Mouse (Mus musculus): ENCODE results near the gene Tex47. TPM values are rescaled to one million over a fixed set of nuclear protein-coding genes. Genes with fewer than 3 reads are reported as not detected.

The Tex47 gene
- not detected for polyA plus RNA-seq (2012; fragmentation: generic; extraction: Trizol)
- long read RNA-seq, experiment 1 = 0 reads
- long read RNA-seq, experiment 2 = 0 reads

GRCm38 (mm10) chr5:7303819-7304218 lies at the start of gene Tex47:
Gene Tex47, plus strand, starts transcription at chr5:7304119.
- H3K4me3 ChIP-seq (ENCODE audit: insufficient read depth, poor library complexity, severe bottlenecking) = no peak within 1 kb of the TSS
- TF ChIP-seq USF1 (IDR thresholded peaks at IDR 0.05; ENCODE audit: low read depth) = no peak
- TF ChIP-seq MYOD1 (IDR thresholded peaks at IDR 0.05; ENCODE audit: control insufficient read depth, insufficient read length, low read depth) = no peak
- TF ChIP-seq MAX (IDR thresholded peaks at IDR 0.05) = no peak
- no peak for TF ChIP-seq CEBPB (IDR thresholded peaks at IDR 0.05; ENCODE audit: low read depth)
- TF ChIP-seq MYOG (IDR thresholded peaks at IDR 0.05; ENCODE audit: control insufficient read depth, extremely low read depth, insufficient read length) = no peak
- no peak for TF ChIP-seq FOSL1 (IDR thresholded peaks at IDR 0.05; ENCODE audit: insufficient read depth, low read length, poor library complexity, severe bottlenecking)
- no peak for TF ChIP-seq CTCF (IDR thresholded peaks at IDR 0.05; ENCODE audit: control insufficient read depth, insufficient read depth, insufficient read length)

DNA sequence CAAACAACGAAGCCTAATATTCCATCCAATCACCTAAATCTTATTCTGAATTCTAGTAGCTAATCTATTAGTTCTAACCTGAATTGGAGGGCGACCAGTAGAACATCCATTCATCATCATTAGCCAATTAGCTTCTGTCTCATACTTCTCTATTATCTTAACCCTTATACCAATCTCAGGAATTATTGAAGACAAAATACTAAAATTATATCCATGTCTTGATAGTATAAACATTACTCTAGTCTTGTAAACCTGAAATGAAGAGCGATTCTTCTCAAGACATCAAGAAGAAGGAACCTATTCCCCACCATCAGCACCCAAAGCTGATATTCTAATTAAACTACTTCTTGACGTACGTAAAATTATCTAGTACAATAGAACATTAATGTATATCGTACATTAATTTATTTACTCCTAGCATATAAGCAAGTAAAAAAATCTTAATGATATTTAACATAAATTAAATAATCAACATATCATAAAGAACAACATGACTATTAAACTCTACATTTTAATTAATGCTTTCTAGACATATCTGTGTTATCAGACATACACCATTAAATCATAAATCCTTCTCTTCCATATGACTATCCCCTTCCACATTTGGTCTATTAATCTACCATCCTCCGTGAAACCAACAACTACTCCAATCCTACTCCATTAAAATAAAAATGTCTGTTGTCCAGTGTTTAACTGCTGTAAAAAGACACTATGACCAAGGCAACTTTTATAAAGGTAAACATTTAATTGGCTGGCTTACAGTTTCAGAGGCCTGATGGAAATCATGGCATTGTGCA lies 27.1 kb upstream of the Tex47 start:
- Histone ChIP-seq H3K27me3 (ENCODE audit: control insufficient read depth, insufficient read depth, insufficient read length) (no peaks in the 10 kb centered on the region), H3K79me3 (ENCODE audit: low read depth) (no peaks in the 10 kb centered on the region), H3K4me3 (ENCODE audit: insufficient read depth, poor library complexity, severe bottlenecking) (no peak overlapping the region), H3ac (ENCODE audit: control insufficient read depth, insufficient read length, low read depth) (no peak overlapping the region), H3K36me3 (ENCODE audit: control insufficient read depth, insufficient read depth) (no peaks in the 10 kb centered on the region), H3K79me2 (ENCODE audit: control insufficient read depth, insufficient read depth) (no peaks in the 10 kb centered on the region)
- TF ChIP-seq FOSL1 (IDR thresholded peaks at IDR 0.05; ENCODE audit: insufficient read depth, low read length, poor library complexity, severe bottlenecking) (no peak), CEBPB (IDR thresholded peaks at IDR 0.05; ENCODE audit: low read depth) (no peak), MAX (IDR thresholded peaks at IDR 0.05) (no peak), MYOD1 (IDR thresholded peaks at IDR 0.05; ENCODE audit: control insufficient read depth, insufficient read length, low read depth) (no peak), CTCF (IDR thresholded peaks at IDR 0.05; ENCODE audit: control insufficient read depth, insufficient read depth, insufficient read length) (no peak), USF1 (IDR thresholded peaks at IDR 0.05; ENCODE audit: low read depth) (no peak), MYOG (IDR thresholded peaks at IDR 0.05; ENCODE audit: control insufficient read depth, extremely low read depth, insufficient read length) (no peak)

More at GRCm38 (mm10) chr5:7303819-7304218, at the start of gene Tex47:
- Histone ChIP-seq H3K36me3 (ENCODE audit: control insufficient read depth, insufficient read depth) (no peaks in the 10 kb centered on the region), H3ac (ENCODE audit: control insufficient read depth, insufficient read length, low read depth) (no peak within 1 kb of the TSS), H3K79me2 (ENCODE audit: control insufficient read depth, insufficient read depth) (no peaks in the 10 kb centered on the region), H3K79me3 (ENCODE audit: low read depth) (no peaks in the 10 kb centered on the region), H3K27me3 (ENCODE audit: control insufficient read depth, insufficient read depth, insufficient read length) (no peaks in the 10 kb centered on the region)

GRCm38 (mm10) chr5:7284336-7284735 lies 19.6 kb upstream of the Tex47 start:
- Histone ChIP-seq H3K79me2 (ENCODE audit: control insufficient read depth, insufficient read depth) (no peaks in the 10 kb centered on the region), H3K4me3 (ENCODE audit: insufficient read depth, poor library complexity, severe bottlenecking) (no peak overlapping the region), H3ac (ENCODE audit: control insufficient read depth, insufficient read length, low read depth) (no peak overlapping the region), H3K27me3 (ENCODE audit: control insufficient read depth, insufficient read depth, insufficient read length) (no peaks in the 10 kb centered on the region), H3K36me3 (ENCODE audit: control insufficient read depth, insufficient read depth) (no peaks in the 10 kb centered on the region), H3K79me3 (ENCODE audit: low read depth) (no peaks in the 10 kb centered on the region)
- TF ChIP-seq CTCF (IDR thresholded peaks at IDR 0.05; ENCODE audit: control insufficient read depth, insufficient read depth, insufficient read length) (no peak), MYOG (IDR thresholded peaks at IDR 0.05; ENCODE audit: control insufficient read depth, extremely low read depth, insufficient read length) (no peak), MAX (IDR thresholded peaks at IDR 0.05) (no peak), CEBPB (IDR thresholded peaks at IDR 0.05; ENCODE audit: low read depth) (no peak), FOSL1 (IDR thresholded peaks at IDR 0.05; ENCODE audit: insufficient read depth, low read length, poor library complexity, severe bottlenecking) (no peak), USF1 (IDR thresholded peaks at IDR 0.05; ENCODE audit: low read depth) (no peak), MYOD1 (IDR thresholded peaks at IDR 0.05; ENCODE audit: control insufficient read depth, insufficient read length, low read depth) (no peak)

GRCm38 (mm10) chr5:7302969-7303368 lies 950 bp upstream of the Tex47 start:
- TF ChIP-seq MAX (IDR thresholded peaks at IDR 0.05) = no peak
- TF ChIP-seq FOSL1 (IDR thresholded peaks at IDR 0.05; ENCODE audit: insufficient read depth, low read length, poor library complexity, severe bottlenecking) = no peak
- TF ChIP-seq MYOD1 (IDR thresholded peaks at IDR 0.05; ENCODE audit: control insufficient read depth, insufficient read length, low read depth) = no peak
- no peak for TF ChIP-seq MYOG (IDR thresholded peaks at IDR 0.05; ENCODE audit: control insufficient read depth, extremely low read depth, insufficient read length)
- no peak for TF ChIP-seq CTCF (IDR thresholded peaks at IDR 0.05; ENCODE audit: control insufficient read depth, insufficient read depth, insufficient read length)
- TF ChIP-seq CEBPB (IDR thresholded peaks at IDR 0.05; ENCODE audit: low read depth) = no peak
- no peak for TF ChIP-seq USF1 (IDR thresholded peaks at IDR 0.05; ENCODE audit: low read depth)
- Histone ChIP-seq H3K36me3 (ENCODE audit: control insufficient read depth, insufficient read depth) (no peaks in the 10 kb centered on the region), H3K79me3 (ENCODE audit: low read depth) (no peaks in the 10 kb centered on the region), H3K79me2 (ENCODE audit: control insufficient read depth, insufficient read depth) (no peaks in the 10 kb centered on the region), H3ac (ENCODE audit: control insufficient read depth, insufficient read length, low read depth) (no peak overlapping the region), H3K27me3 (ENCODE audit: control insufficient read depth, insufficient read depth, insufficient read length) (no peaks in the 10 kb centered on the region), H3K4me3 (ENCODE audit: insufficient read depth, poor library complexity, severe bottlenecking) (no peak overlapping the region)

DNA sequence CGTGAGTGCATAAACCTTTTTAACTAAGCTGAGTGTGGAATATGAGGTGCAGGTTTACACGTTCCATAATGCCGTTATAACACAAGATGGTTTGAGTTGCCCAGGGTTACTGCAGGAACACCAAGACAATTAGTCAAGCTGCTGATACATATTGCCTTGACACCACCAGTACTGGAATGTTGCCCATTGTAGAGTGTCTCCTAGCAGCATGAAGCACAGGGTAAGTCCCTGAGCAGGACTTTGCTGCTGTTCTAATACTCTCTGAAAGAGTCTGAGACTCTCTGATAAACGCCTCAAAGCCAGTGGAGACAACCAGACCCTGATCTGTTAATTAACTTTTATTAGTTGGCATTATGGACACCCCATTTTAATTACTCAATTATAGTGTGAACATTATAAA lies 21.7 kb downstream of the Tex47 start:
- no peaks in the 10 kb centered on the region for H3K79me2 ChIP-seq (ENCODE audit: control insufficient read depth, insufficient read depth)
- H3ac ChIP-seq (ENCODE audit: control insufficient read depth, insufficient read length, low read depth) = no peak overlapping the region
- no peaks in the 10 kb centered on the region for H3K36me3 ChIP-seq (ENCODE audit: control insufficient read depth, insufficient read depth)
- TF ChIP-seq CEBPB (IDR thresholded peaks at IDR 0.05; ENCODE audit: low read depth) = no peak
- TF ChIP-seq CTCF (IDR thresholded peaks at IDR 0.05; ENCODE audit: control insufficient read depth, insufficient read depth, insufficient read length) = no peak
- no peak for TF ChIP-seq MYOD1 (IDR thresholded peaks at IDR 0.05; ENCODE audit: control insufficient read depth, insufficient read length, low read depth)
- no peak for TF ChIP-seq MAX (IDR thresholded peaks at IDR 0.05)
- TF ChIP-seq USF1 (IDR thresholded peaks at IDR 0.05; ENCODE audit: low read depth) = no peak
- no peak for TF ChIP-seq MYOG (IDR thresholded peaks at IDR 0.05; ENCODE audit: control insufficient read depth, extremely low read depth, insufficient read length)
- TF ChIP-seq FOSL1 (IDR thresholded peaks at IDR 0.05; ENCODE audit: insufficient read depth, low read length, poor library complexity, severe bottlenecking) = no peak
- no peaks in the 10 kb centered on the region for H3K79me3 ChIP-seq (ENCODE audit: low read depth)
- no peak overlapping the region for H3K4me3 ChIP-seq (ENCODE audit: insufficient read depth, poor library complexity, severe bottlenecking)
- no peaks in the 10 kb centered on the region for H3K27me3 ChIP-seq (ENCODE audit: control insufficient read depth, insufficient read depth, insufficient read length)
